Mouse (Mus musculus) heart, embryonic 11.5 days (tissue): Measurements from ENCODE around the gene Hspbap1. TPM values are rescaled to one million over a fixed set of nuclear protein-coding genes. Genes with fewer than 3 reads are reported as not detected.

ENCODE experiments used
- ATAC-seq: fragments of 200-750 bp; cut with Nextera tagmentation; replicated peaks from 2 replicates; pipeline ENCODE4 v1.8.0; 2017; ENCODE audit warnings: moderate library complexity; ENCODE audit not compliant: insufficient number of reproducible peaks, low FRiP score, low TSS enrichment
- H3K27ac ChIP-seq: fragments of 300-500 bp; sonication (generic); 2 replicates; pipeline ENCODE4 v1.5.1; 2014; ENCODE audit warnings: mild to moderate bottlenecking, low read depth, low read length
- H3K27me3 ChIP-seq: fragments of 300-500 bp; sonication (generic); 2 replicates; pipeline ENCODE4 v1.6.1; 2014; ENCODE audit warnings: mild to moderate bottlenecking, low read length, mixed read lengths; ENCODE audit not compliant: control insufficient read depth, insufficient read depth
- H3K36me3 ChIP-seq: fragments of 300-500 bp; sonication (generic); 2 replicates; pipeline ENCODE4 v1.6.1; 2014; ENCODE audit warnings: mild to moderate bottlenecking, low read length, moderate library complexity, mixed read lengths; ENCODE audit not compliant: control insufficient read depth, insufficient read depth
- H3K4me1 ChIP-seq: fragments of 300-500 bp; sonication (generic); 2 replicates; pipeline ENCODE4 v1.6.1; 2014; ENCODE audit warnings: low read length; ENCODE audit not compliant: control insufficient read depth, insufficient read depth
- H3K4me2 ChIP-seq: fragments of 300-500 bp; sonication (generic); 2 replicates; pipeline ENCODE4 v1.6.1; 2014; ENCODE audit warnings: mild to moderate bottlenecking, moderate library complexity
- H3K4me3 ChIP-seq: fragments of 300-500 bp; sonication (generic); 2 replicates; pipeline ENCODE4 v1.5.1; 2014; ENCODE audit warnings: low read depth, low read length
- H3K9ac ChIP-seq: fragments of 300-500 bp; sonication (generic); 2 replicates; pipeline ENCODE4 v1.6.1; 2014; ENCODE audit warnings: mild to moderate bottlenecking, low read depth, low read length, moderate library complexity
- H3K9me3 ChIP-seq: fragments of 300-500 bp; sonication (generic); replicated peaks from 2 replicates; pipeline ENCODE4 v1.6.1; 2016; ENCODE audit warnings: low read length; ENCODE audit not compliant: control insufficient read depth
- WGBS: fragments of 180-500 bp; shearing (Covaris S2); extraction: QIAGEN DNeasy Blood & Tissue Kit; methylation state at CpG from one replicate; pipeline ENCODE4 v1.1.7; 2014; ENCODE audit not compliant: insufficient replicate concordance; 5-methylcytosine and 5-hydroxymethylcytosine counted together
- polyA plus RNA-seq: library from polyadenylated mRNA; unstranded; fragments of >200 nt; fragmentation: Nextera tagmentation; extraction: Ambion mirVana; gene quantifications from 2 replicates; pipeline ENCODE4 v1.2.1, GENCODE M21; 2014

The Hspbap1 gene
- polyA plus RNA-seq, 1 experiment from 2014 or later: 13.3 TPM

DNA sequence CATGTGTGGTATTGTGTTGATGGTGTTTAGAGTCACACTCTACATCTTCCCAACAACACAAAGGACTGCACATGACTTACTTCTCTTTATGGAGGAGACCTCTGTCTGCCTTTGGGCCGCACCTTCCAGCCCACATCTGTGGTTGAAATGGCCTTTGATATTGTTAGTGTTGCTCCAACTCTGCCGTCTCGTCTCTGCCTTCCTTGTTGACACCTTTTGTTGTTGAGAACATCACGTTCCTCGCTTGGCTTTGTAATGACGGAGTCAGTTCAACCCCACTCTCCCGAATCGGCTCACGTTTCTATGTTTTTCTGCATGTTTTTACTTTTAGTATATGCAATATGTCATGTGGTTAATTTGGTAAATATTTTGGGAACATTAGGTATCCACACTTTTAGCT lies 10.9 kb downstream of the Hspbap1 start:
- no peaks in the 10 kb centered on the region for H3K36me3 ChIP-seq
- WGBS: 91% methylated on average over 9 of the region's 9 CpGs
- H3K4me1 ChIP-seq: peaks cover 9% of the 10 kb centered on the region

DNA sequence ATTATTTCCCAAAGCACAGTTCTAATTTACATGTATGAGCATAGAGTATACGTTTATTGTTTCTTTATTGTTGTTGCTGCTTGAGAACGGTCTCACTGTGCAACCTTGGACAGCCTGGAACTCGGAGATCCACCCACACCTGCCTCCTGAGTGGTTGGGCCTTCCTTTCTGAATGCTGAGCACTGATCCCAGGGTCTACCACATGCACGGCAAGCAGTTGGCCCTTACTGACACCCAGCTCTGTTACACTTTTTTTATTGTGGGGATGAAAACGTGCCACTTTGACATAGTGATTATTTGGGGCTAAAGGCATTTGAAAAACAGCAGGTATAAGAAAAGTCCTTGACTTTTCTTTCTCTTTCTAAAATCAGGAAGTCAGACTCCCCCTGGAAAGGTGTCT lies 11.5 kb downstream of the Hspbap1 start:
- H3K9me3 ChIP-seq: no peaks in the 10 kb centered on the region
- no peak overlapping the region for H3K9ac ChIP-seq
- H3K4me1 ChIP-seq: peaks cover 9% of the 10 kb centered on the region
- H3K36me3 ChIP-seq: no peaks in the 10 kb centered on the region
- ATAC-seq: no peak
- H3K27ac ChIP-seq: no peak overlapping the region
- H3K27me3 ChIP-seq: no peaks in the 10 kb centered on the region
- WGBS: 86% methylated on average over 5 of the region's 5 CpGs
- no peak overlapping the region for H3K4me2 ChIP-seq
- no peak overlapping the region for H3K4me3 ChIP-seq

More for the DNA sequence above, 10.9 kb downstream of the Hspbap1 start:
- no peaks in the 10 kb centered on the region for H3K27me3 ChIP-seq
- H3K9ac ChIP-seq: no peak overlapping the region
- no peak overlapping the region for H3K4me2 ChIP-seq
- no peak for ATAC-seq
- H3K9me3 ChIP-seq: no peaks in the 10 kb centered on the region
- H3K4me3 ChIP-seq: no peak overlapping the region
- H3K27ac ChIP-seq: no peak overlapping the region

DNA sequence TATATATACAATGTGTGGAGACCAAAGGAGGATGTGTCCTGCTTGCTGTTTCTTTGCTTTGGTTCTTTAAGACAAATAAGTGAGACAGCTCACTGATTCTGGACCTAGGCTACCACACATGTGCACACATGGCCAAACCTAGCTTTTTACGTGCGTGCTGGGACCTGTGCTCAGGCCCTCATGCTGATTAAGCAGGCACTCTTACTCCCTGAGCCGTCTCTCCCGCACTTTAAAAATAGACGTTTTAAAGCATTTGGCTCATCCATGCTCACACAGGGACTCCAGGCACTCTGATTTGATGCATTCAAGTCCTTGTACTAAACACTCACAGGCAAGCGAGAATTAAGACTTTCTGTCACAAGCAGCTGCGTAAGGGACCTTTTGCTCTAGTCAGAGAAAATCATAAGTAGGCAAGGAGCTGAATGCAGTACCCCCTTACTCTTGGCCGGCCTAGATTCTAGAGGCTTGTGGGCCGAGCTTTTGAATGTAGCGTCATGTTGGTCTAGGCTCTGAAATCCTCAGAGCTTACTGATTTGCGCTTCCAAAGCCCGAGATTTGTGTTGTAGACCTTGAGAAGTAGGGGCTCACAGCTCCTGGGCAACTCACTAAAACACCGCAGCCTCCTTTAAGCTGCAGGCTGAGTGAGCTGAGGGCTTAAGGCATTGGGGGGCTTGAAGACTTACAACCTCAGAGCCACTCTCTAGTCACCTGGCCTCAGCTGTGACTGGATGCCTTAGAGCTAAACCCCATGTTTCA lies 12.5 kb downstream of the Hspbap1 start:
- Histone ChIP-seq H3K27ac (no peak overlapping the region), H3K4me2 (no peak overlapping the region)
- 76% methylated on average over 13 of the region's 13 CpGs for WGBS

DNA sequence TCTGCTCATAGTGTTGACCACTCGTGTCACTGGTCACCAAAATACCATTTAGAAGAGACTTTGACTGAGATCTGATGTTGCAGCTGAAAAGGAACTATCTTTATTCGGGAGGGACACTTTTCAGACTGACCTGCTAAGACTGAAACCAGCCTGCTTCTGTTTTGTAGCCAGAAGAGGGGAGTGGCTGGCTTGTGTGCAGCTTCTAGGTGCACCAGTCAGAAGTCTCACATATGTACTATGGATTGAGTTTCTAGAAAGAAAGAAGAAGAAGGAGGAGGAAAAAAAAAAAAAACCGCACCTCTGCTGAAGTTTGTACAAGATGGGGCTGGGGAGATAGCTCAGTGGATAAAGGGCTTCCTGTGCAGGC lies 13.0 kb downstream of the Hspbap1 start:
- Histone ChIP-seq H3K4me1 (peaks cover 9% of the 10 kb centered on the region), H3K27me3 (no peaks in the 10 kb centered on the region), H3K9ac (no peak overlapping the region), H3K4me3 (no peak overlapping the region), H3K27ac (no peak overlapping the region), H3K9me3 (no peaks in the 10 kb centered on the region), H3K36me3 (no peaks in the 10 kb centered on the region), H3K4me2 (no peak overlapping the region)
- WGBS: 84% methylated on average over 3 of the region's 3 CpGs
- ATAC-seq: no peak

More for the DNA sequence above, 12.5 kb downstream of the Hspbap1 start:
- Histone ChIP-seq H3K9ac (no peak overlapping the region), H3K4me1 (peaks cover 9% of the 10 kb centered on the region), H3K4me3 (no peak overlapping the region), H3K27me3 (no peaks in the 10 kb centered on the region), H3K9me3 (no peaks in the 10 kb centered on the region), H3K36me3 (no peaks in the 10 kb centered on the region)
- no peak for ATAC-seq

DNA sequence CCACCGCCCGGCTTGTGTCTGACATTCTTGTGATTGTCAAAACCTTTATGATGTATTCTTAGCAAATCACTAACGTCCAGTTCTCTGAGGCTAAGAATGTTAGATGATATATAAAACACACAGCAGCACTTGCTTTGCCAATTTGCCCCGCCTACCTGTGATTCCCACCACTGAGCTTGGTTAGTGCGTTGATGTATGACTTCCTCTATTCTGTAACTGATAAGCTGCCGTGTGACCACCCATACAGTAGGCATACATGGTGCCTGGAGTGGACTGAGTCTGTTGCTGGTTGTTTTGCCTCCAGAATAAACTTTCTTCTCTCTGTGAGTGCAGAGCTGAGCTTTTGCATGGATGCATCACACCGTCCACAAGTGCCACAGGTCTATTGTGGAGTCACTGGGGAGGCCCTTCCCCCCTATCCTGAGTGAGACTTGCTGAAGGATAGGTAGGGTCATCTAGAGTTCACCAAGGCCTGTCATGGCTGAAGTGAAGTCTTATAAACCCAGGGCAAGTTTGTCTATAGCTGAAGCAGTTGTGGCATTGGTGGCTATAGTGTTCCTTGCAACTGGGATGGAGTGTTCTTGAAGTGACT lies 14.1 kb downstream of the Hspbap1 start:
- Histone ChIP-seq H3K27ac (no peak overlapping the region), H3K9me3 (no peaks in the 10 kb centered on the region), H3K4me3 (no peak overlapping the region), H3K36me3 (no peaks in the 10 kb centered on the region), H3K4me1 (peaks cover 12% of the 10 kb centered on the region), H3K27me3 (no peaks in the 10 kb centered on the region), H3K4me2 (no peak overlapping the region), H3K9ac (no peak overlapping the region)
- no peak for ATAC-seq
- WGBS: 57% methylated on average over 7 of the region's 7 CpGs

DNA sequence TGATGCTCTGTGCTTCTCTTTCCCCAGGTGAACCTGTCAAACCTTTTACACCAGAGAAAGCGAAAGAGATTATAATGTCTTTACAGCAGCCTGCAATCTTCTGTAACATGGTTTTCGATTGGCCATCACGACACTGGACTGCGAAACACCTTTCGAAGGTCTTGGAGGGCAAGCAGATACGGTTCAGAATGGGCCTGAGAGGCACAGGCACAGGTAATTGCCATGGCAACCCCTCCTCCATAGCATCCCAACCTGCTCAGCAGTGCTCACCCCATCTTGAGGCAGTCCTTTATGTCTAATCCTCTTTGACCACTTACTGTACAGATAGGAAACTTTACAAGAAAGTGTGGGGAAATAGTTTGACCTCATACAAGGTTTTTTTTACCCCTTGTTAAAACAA lies 17.0 kb downstream of the Hspbap1 start:
- Histone ChIP-seq H3K27me3 (no peaks in the 10 kb centered on the region), H3K4me2 (no peak overlapping the region), H3K9ac (no peak overlapping the region), H3K4me1 (peaks cover 18% of the 10 kb centered on the region), H3K36me3 (no peaks in the 10 kb centered on the region), H3K27ac (no peak overlapping the region), H3K4me3 (no peak overlapping the region), H3K9me3 (no peaks in the 10 kb centered on the region)
- no peak for ATAC-seq
- WGBS: 91% methylated on average over 6 of the region's 6 CpGs

DNA sequence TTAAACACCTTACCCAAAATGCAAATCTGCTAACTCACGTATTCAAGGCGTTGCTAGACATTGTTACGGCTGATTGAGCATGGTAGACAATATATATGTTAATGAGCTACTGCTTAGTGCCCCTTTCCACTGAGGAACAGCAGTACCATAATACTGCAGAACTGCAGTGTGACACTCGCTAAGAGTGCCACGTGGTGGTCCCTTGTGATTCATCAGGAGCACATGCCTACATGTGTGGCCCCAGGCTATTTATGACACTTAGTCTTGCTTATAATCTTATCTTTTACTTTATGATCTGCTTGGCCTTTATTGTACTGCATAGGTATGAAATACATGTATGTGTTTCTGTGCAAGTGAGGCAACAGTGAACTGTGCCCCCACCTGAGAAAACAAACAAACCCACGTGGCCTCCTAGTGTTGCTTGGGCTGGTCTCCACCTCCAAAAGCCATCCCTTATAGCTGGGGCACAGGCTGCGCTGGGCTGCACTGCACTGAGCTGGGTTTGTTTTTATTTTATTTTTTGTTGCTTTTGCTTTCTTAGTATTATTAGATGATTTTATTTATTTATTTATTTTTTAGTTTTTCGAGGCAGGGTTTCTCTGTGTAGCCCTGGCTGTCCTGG lies 17.5 kb downstream of the Hspbap1 start:
- ATAC-seq: no peak
- Histone ChIP-seq H3K27me3 (no peaks in the 10 kb centered on the region), H3K4me3 (no peak overlapping the region), H3K4me2 (no peak overlapping the region), H3K4me1 (peaks cover 15% of the 10 kb centered on the region), H3K9me3 (no peaks in the 10 kb centered on the region), H3K9ac (no peak overlapping the region), H3K27ac (no peak overlapping the region), H3K36me3 (no peaks in the 10 kb centered on the region)
- 86% methylated on average over 8 of the region's 8 CpGs for WGBS

DNA sequence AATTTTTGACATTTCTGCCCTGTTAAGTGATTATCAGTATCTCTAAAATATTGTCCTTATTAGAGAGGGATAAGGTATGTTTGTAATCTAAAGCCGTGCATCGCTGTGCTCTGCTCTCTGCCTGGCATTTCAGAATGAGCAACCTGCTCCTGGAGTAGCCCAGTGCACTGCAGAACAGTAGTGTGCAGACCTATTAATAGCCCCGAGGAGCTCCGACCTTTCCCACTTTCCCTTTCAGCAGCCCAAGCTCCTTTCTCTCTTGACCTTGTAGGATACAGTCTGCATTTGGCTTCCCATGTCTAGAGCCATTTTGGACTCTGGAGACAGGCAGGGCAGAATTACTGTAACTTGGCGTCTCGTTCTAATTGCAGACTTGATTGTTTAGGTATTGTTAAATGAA lies 18.2 kb downstream of the Hspbap1 start:
- Histone ChIP-seq H3K9me3 (no peaks in the 10 kb centered on the region), H3K9ac (no peak overlapping the region), H3K4me2 (no peak overlapping the region), H3K27ac (peak overlapping the region; percentile 78), H3K4me3 (no peak overlapping the region), H3K27me3 (no peaks in the 10 kb centered on the region), H3K36me3 (no peaks in the 10 kb centered on the region), H3K4me1 (peaks cover 15% of the 10 kb centered on the region)
- WGBS: 59% methylated on average over 6 of the region's 6 CpGs
- 0 out of 2 replicates have a peak, but pooled peaks have one; percentile 57 for ATAC-seq
